Mouse (Mus musculus) testis, adult 2 months (tissue): ENCODE data around the gene Kxd1.

Source experiments
- CTCF ChIP-seq: fragments of 200-500 bp; IDR thresholded peaks from 2 replicates; pipeline ENCODE4 v1.5.1; 2012; ENCODE audit warnings: low read depth, mild to moderate bottlenecking, inconsistent platforms, low read length, moderate library complexity; ENCODE audit not compliant: control insufficient read depth, insufficient read depth, insufficient replicate concordance
- POLR2A ChIP-seq: fragments of 200-500 bp; IDR thresholded peaks from 2 replicates; pipeline ENCODE4 v1.6.1; 2012; ENCODE audit warnings: low read depth, mild to moderate bottlenecking, inconsistent platforms, low read length, moderate library complexity; ENCODE audit not compliant: control insufficient read depth

- no peak for TF ChIP-seq CTCF
- no peak for TF ChIP-seq POLR2A
Observed at GRCm38 (mm10) chr8:70561357-70561756, 33.6 kb upstream of the Kxd1 start.
